Mouse (Mus musculus): ENCODE data around the gene Naa25. TPM values are rescaled to one million over a fixed set of nuclear protein-coding genes. Genes with fewer than 3 reads are reported as not detected.
"Not testable (repeated sequence)": the region's sequence is repeated elsewhere in the genome, so short reads cannot be mapped to it uniquely, and the experiment has no call there.

Gene Naa25
- polyA plus RNA-seq, 1 experiment from 2014 or later: 42.6 TPM

- H3K9ac ChIP-seq (ENCODE audit: low read length); ATAC-seq (ENCODE audit: insufficient number of reproducible peaks, low FRiP score, low TSS enrichment, low read depth); H3K4me1 ChIP-seq (ENCODE audit: control insufficient read depth, insufficient read depth, low read length); H3K27ac ChIP-seq (replicated peaks; ENCODE audit: low read depth, low read length); H3K9me3 ChIP-seq (ENCODE audit: control insufficient read depth, low read length); DNase-seq (ENCODE audit: low spot score); H3K4me3 ChIP-seq (ENCODE audit: low read depth, low read length); H3K27me3 ChIP-seq (ENCODE audit: control insufficient read depth, insufficient read depth, low read length); H3K4me2 ChIP-seq (ENCODE audit: low read depth, severe bottlenecking): not testable (repeated sequence)
- H3K36me3 ChIP-seq (ENCODE audit: control insufficient read depth, insufficient read depth, low read length): peaks cover 39% of the 10 kb centered on the region
- WGBS: 73% methylated on average over 5 of the region's 5 CpGs
Observed at GRCm38 (mm10) chr5:121376972-121377371, 20.8 kb upstream of the Naa25 start.

- H3K36me3 ChIP-seq (ENCODE audit: control insufficient read depth, insufficient read depth, low read length): peaks cover 28% of the 10 kb centered on the region; the same call in 1 of the 2 replicates
- no peak overlapping the region for H3K4me2 ChIP-seq (ENCODE audit: low read depth, severe bottlenecking)
- no peaks in the 10 kb centered on the region; the same call in 1 of the 2 replicates for H3K9me3 ChIP-seq (ENCODE audit: control insufficient read depth, low read length)
- WGBS: 94% methylated on average over 13 of the region's 13 CpGs
- no peak overlapping the region for H3K9ac ChIP-seq (ENCODE audit: low read length)
- no peak overlapping the region for H3K27ac ChIP-seq (replicated peaks; ENCODE audit: low read depth, low read length)
- DNase-seq (ENCODE audit: low spot score): no peak
- no peaks in the 10 kb centered on the region for H3K4me1 ChIP-seq (ENCODE audit: control insufficient read depth, insufficient read depth, low read length)
- no peak for ATAC-seq (ENCODE audit: insufficient number of reproducible peaks, low FRiP score, low TSS enrichment, low read depth)
- no peaks in the 10 kb centered on the region for H3K27me3 ChIP-seq (ENCODE audit: control insufficient read depth, insufficient read depth, low read length)
- H3K4me3 ChIP-seq (ENCODE audit: low read depth, low read length): no peak overlapping the region
Observed at GRCm38 (mm10) chr5:121378678-121379256, 19.0 kb upstream of the Naa25 start.

GRCm38 (mm10) chr5:121380692-121381091 is 17.0 kb upstream of the Naa25 start:
- 94% methylated on average over 2 of the region's 2 CpGs for WGBS
- DNase-seq (ENCODE audit: low spot score) (peak; percentile 40), ATAC-seq (ENCODE audit: insufficient number of reproducible peaks, low FRiP score, low TSS enrichment, low read depth) (no peak)
- Histone ChIP-seq H3K36me3 (ENCODE audit: control insufficient read depth, insufficient read depth, low read length) (peaks cover 18% of the 10 kb centered on the region; the same call in 1 of the 2 replicates), H3K4me1 (ENCODE audit: control insufficient read depth, insufficient read depth, low read length) (no peaks in the 10 kb centered on the region), H3K4me2 (ENCODE audit: low read depth, severe bottlenecking) (no peak overlapping the region), H3K9me3 (ENCODE audit: control insufficient read depth, low read length) (no peaks in the 10 kb centered on the region; the same call in 1 of the 2 replicates), H3K27me3 (ENCODE audit: control insufficient read depth, insufficient read depth, low read length) (no peaks in the 10 kb centered on the region), H3K4me3 (ENCODE audit: low read depth, low read length) (no peak overlapping the region), H3K9ac (ENCODE audit: low read length) (no peak overlapping the region), H3K27ac (replicated peaks; ENCODE audit: low read depth, low read length) (no peak overlapping the region)

GRCm38 (mm10) chr5:121383857-121384756 is 13.6 kb upstream of the Naa25 start:
- peak overlapping the region; percentile 89; the same call in 1 of the 2 replicates for H3K4me2 ChIP-seq (ENCODE audit: low read depth, severe bottlenecking)

GRCm38 (mm10) chr5:121384757-121385460 is 12.8 kb upstream of the Naa25 start:
- 1% methylated on average over 44 of the region's 47 CpGs for WGBS
- Histone ChIP-seq H3K9ac (ENCODE audit: low read length) (peak overlapping the region; percentile 79), H3K36me3 (ENCODE audit: control insufficient read depth, insufficient read depth, low read length) (peaks cover 7% of the 10 kb centered on the region; the same call in 1 of the 2 replicates), H3K27ac (replicated peaks; ENCODE audit: low read depth, low read length) (0 out of 2 replicates have a peak overlapping the region, but pooled peaks have one; percentile 42), H3K4me2 (ENCODE audit: low read depth, severe bottlenecking) (peak overlapping the region; percentile 89), H3K4me1 (ENCODE audit: control insufficient read depth, insufficient read depth, low read length) (no peaks in the 10 kb centered on the region), H3K9me3 (ENCODE audit: control insufficient read depth, low read length) (no peaks in the 10 kb centered on the region; the same call in 1 of the 2 replicates), H3K4me3 (ENCODE audit: low read depth, low read length) (peak overlapping the region; percentile 76), H3K27me3 (ENCODE audit: control insufficient read depth, insufficient read depth, low read length) (no peaks in the 10 kb centered on the region)
- peak; percentile 52 for ATAC-seq (ENCODE audit: insufficient number of reproducible peaks, low FRiP score, low TSS enrichment, low read depth)
- peak; percentile 72 for DNase-seq (ENCODE audit: low spot score)

More at GRCm38 (mm10) chr5:121383857-121384756, 13.6 kb upstream of the Naa25 start:
- Histone ChIP-seq H3K27me3 (ENCODE audit: control insufficient read depth, insufficient read depth, low read length) (no peaks in the 10 kb centered on the region), H3K9me3 (ENCODE audit: control insufficient read depth, low read length) (no peaks in the 10 kb centered on the region; the same call in 1 of the 2 replicates), H3K4me1 (ENCODE audit: control insufficient read depth, insufficient read depth, low read length) (no peaks in the 10 kb centered on the region), H3K9ac (ENCODE audit: low read length) (no peak overlapping the region), H3K36me3 (ENCODE audit: control insufficient read depth, insufficient read depth, low read length) (peaks cover 7% of the 10 kb centered on the region; the same call in 1 of the 2 replicates), H3K27ac (replicated peaks; ENCODE audit: low read depth, low read length) (no peak overlapping the region), H3K4me3 (ENCODE audit: low read depth, low read length) (peak overlapping the region; percentile 76; the same call in 1 of the 2 replicates)
- ATAC-seq (ENCODE audit: insufficient number of reproducible peaks, low FRiP score, low TSS enrichment, low read depth): no peak
- WGBS: 52% methylated on average over 10 of the region's 10 CpGs
- no peak for DNase-seq (ENCODE audit: low spot score)

GRCm38 (mm10) chr5:121385461-121386119 is 12.1 kb upstream of the Naa25 start, which contains the start of gene Trafd1:
Trafd1 (minus strand) TSS chr5:121385632.
- WGBS: under 1% methylated on average over 41 of the region's 45 CpGs
- no peaks in the 10 kb centered on the region for H3K27me3 ChIP-seq (ENCODE audit: control insufficient read depth, insufficient read depth, low read length)
- no peaks in the 10 kb centered on the region for H3K4me1 ChIP-seq (ENCODE audit: control insufficient read depth, insufficient read depth, low read length)
- peaks cover 7% of the 10 kb centered on the region; the same call in 1 of the 2 replicates for H3K36me3 ChIP-seq (ENCODE audit: control insufficient read depth, insufficient read depth, low read length)
- H3K4me2 ChIP-seq (ENCODE audit: low read depth, severe bottlenecking): peak within 1 kb of the TSS; percentile 89
- no peaks in the 10 kb centered on the region; the same call in 1 of the 2 replicates for H3K9me3 ChIP-seq (ENCODE audit: control insufficient read depth, low read length)
- H3K9ac ChIP-seq (ENCODE audit: low read length): peak within 1 kb of the TSS; percentile 79
- DNase-seq (ENCODE audit: low spot score): peak; percentile 94
- H3K4me3 ChIP-seq (ENCODE audit: low read depth, low read length): peak within 1 kb of the TSS; percentile 76
- ATAC-seq (ENCODE audit: insufficient number of reproducible peaks, low FRiP score, low TSS enrichment, low read depth): peak; percentile 93
- H3K27ac ChIP-seq (replicated peaks; ENCODE audit: low read depth, low read length): 0 out of 2 replicates have a peak within 1 kb of the TSS, but pooled peaks have one; percentile 42

- H3K4me3 ChIP-seq (ENCODE audit: low read depth, low read length): peak overlapping the region; percentile 76; the same call in 1 of the 2 replicates
- peak overlapping the region; percentile 89 for H3K4me2 ChIP-seq (ENCODE audit: low read depth, severe bottlenecking)
- WGBS: 30% methylated on average over 22 of the region's 22 CpGs
- no peaks in the 10 kb centered on the region for H3K4me1 ChIP-seq (ENCODE audit: control insufficient read depth, insufficient read depth, low read length)
- no peaks in the 10 kb centered on the region for H3K27me3 ChIP-seq (ENCODE audit: control insufficient read depth, insufficient read depth, low read length)
- no peaks in the 10 kb centered on the region for H3K9me3 ChIP-seq (ENCODE audit: control insufficient read depth, low read length)
- H3K36me3 ChIP-seq (ENCODE audit: control insufficient read depth, insufficient read depth, low read length): peaks cover under 1% of the 10 kb centered on the region; the same call in 1 of the 2 replicates
- no peak overlapping the region for H3K27ac ChIP-seq (replicated peaks; ENCODE audit: low read depth, low read length)
- ATAC-seq (ENCODE audit: insufficient number of reproducible peaks, low FRiP score, low TSS enrichment, low read depth) (no peak), DNase-seq (ENCODE audit: low spot score) (no peak)
- H3K9ac ChIP-seq (ENCODE audit: low read length): no peak overlapping the region
Observed at GRCm38 (mm10) chr5:121386120-121386909, 11.4 kb upstream of the Naa25 start.
